Mouse (Mus musculus): ENCODE data around the gene S1pr3.

The S1pr3 gene

DNA sequence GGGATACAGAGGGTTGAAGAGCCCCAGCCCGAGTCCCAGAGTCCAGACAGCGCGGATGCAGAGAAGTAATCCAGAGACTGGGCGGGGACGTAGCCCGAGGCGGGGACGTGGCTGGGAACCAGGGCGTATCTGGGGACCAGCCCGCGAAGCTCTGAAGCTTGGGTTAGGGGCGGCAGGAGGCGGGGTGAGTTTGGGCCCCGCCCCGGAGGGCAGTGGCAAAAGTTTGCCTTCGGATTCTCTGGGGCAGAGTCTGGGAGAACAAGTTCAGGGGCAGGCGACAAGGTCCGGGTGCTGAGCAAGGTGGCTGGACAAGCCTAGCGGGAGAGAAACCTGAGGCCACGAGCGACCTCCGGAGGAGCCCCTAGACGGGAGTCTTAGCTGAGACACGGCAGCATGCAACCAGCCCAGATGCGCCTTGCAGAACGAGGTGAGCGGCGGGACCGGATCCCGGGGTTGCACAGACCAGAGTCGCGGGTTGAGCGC lies at the start of gene S1pr3:
Gene S1pr3 (plus strand): TSS at position 121 of the 483 bp plus-strand sequence.
- DNase-seq (ENCODE audit: low read depth, low spot score): peak; percentile 87

DNA sequence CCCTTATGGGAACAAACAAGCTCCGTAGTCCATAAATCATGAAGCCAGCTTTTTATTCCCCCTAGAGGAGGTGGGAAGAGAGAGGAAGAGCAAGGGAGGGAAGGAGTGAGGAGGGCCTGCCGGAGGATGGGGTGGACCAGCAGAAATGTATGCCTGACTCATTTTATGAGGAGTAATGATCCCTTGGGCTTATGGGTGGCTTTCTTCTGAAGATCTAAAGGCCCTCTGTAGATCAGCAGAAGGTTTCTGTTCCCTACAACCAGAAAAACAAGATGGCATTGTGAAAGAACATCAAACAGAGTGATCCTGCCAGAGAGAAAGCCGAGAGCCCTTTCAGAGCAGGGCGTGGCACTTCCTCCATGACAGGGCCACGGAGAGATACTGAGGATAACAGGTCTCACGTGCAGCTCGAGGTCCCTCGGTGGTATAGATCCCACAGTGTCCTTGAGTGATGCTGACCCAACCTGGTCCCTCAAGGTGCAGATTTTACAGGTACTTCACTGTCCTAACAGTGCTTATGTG lies 47.9 kb upstream of the S1pr3 start:
- no peak for DNase-seq (ENCODE audit: low read depth, low spot score)

DNA sequence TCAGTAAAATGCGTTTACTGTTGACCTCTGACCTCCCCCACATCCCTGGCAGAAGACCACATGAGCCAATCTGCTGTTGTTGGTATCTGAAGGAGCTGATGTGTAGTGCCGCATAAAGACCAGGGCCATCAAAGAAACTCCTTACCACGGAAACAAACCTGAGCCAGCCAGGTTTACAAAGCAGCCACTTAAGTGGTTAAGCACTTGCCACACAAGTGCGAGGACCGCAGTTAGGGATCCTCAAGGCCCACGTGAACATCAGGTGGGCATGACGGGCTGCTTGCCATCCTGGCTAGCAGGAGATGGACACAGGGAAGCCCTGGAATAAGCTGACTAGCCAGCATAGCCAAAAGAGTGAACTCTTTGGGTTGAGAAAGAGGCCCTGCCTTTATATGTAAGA lies 45.0 kb upstream of the S1pr3 start:
- DNase-seq (ENCODE audit: low read depth, low spot score): no peak

DNA sequence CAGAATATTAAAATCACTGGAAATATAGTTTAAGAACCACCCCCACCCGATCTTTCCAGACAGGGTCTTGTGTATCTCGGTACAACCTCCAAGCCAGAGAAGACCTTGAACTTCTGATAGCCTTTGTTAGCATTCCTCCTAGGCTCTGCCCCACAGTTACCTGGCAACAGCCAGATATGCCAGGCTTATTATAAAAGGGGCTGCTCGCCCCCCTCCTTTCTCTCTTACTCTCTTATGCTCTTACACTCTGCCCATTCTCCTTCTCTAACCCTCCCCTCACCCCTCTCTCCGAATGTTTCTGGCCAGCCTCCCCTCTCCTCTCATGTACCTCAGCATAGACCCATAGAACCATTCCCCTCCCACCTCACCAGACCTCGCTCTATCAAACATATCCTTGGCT lies 44.5 kb upstream of the S1pr3 start:
- DNase-seq (ENCODE audit: low read depth, low spot score): no peak

DNA sequence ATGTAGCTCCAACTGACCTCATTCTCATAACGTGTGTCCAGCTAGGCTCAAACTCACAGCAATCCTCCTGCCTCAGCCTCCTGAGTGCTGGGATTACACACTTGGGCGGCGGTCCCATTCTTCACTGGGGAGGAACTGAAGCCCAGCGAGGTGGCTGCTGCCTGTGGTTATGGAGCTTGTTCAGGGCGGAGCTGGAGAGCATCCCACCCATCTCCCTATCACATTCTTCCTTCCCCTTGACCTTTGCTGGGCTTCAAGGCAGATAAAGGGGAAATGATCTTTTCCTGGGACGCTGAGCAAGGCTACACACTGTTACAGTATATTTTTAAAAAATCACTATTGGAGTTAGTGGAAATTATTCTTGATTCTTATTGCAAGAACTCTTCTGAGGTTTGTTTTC lies 43.2 kb upstream of the S1pr3 start:
- no peak for DNase-seq (ENCODE audit: low read depth, low spot score)

DNA sequence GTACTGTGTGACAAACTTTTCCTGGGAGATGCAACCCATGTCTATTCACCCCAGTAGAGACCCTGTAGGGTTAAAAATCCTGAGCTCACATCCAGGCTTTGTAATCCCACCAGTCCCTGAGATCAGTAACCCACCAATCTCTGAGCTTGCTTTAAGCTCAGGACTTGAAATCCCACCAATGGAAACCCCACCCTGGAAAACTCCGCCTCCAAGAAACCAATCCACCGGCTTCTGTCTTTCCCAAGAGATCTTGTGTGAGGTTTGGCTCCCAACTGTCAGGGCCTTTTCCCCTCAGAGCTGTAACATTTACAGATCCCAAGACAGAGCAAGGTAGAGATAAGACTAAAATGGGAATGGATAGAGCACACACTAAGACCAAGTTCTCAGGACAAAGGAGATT lies 40.1 kb upstream of the S1pr3 start:
- no peak for DNase-seq (ENCODE audit: low read depth, low spot score)

DNA sequence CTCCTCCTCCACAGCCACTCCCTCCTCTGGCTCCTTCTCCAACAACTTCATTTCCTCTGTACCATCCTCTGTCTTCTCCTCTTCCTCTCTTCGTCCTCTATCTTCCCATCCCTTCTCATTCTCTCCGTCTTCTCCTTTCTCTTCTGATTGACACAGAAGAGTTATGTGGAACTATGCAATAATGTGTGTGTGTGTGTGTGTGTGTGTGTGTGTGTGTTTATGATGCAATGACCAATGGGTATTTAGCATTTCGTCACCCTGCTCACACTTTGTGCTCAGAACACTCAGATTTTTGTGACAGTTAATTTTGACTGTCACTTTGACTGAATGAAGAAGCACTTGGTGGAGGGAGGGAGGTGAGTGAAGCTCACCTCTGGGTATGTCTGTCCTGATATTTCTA lies 39.1 kb upstream of the S1pr3 start:
- DNase-seq (ENCODE audit: low read depth, low spot score): no peak

DNA sequence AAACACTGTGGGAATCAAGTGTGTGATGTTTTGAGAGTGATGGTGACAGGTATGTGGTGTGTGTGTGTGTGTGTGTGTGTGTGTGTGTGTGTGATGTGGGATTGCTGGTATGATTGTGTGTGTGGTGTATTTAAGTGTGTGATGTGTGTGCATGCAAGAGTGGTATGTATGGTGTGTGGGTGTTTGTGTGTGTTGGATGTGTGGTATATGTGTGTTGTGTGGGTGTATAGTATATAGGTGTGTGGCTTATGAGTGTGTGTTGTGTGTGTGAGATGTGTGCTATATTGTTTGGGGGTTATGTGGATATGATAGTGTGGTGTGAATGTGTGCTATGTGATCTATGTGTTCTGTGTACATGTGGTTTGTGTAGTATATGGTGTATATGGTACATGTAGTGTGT lies 35.4 kb upstream of the S1pr3 start:
- no peak for DNase-seq (ENCODE audit: low read depth, low spot score)

DNA sequence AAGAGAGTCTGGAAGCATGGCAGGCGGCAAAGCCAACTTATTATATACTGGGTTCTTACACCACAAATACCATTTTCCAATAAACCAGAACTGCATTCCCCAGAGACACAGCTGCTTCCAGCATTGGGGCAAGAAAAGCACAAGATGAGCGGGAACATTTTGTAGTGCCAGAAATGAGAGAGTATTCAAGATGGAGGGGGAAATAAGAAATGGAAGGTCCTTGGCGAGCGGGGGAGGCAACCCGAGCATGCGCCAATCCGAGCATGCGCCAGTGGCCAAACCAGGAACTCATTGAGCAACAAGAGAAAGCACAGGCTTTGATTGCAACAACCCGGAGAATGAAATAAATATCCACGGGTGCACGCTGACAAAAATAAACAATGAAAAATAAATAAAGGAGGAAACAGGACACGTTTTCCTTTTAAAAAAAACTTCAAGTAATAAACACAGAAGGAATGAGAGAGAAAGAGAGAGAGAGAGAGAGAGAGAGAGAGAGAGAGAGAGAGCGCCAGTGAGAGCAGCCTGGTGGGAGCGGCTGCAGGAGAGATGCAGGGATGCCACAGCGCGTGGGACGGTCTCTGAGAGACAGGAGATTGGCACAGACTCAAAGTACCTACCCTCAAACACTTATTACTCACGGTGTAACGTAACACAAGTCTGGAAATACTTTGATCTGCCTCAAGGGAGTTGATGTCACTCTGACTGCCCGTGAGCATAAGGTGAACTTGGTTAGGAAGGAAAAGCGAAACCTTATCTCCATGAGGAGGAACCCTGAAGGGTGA lies 34.2 kb upstream of the S1pr3 start:
- no peak for DNase-seq (ENCODE audit: low read depth, low spot score)

DNA sequence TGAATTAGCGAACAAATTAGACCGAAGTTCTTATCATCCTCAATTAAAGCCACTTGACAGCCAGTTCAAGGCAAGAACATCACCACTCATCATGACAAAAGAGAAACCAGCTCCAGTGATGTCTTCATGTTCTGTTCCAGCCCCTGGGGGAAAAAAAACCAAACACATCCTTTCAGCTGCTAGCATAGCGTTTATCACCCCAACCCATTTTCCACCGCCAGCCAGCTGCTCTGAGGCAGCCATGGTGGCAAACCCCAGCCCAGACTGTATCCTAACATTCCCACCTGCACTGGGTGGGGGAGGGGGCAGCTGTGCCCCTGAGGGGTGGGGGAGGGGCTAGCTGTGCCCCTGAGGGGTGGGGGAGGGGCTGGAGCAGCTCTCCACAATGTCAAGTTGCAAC lies 30.3 kb upstream of the S1pr3 start:
- peak; percentile 48 for DNase-seq (ENCODE audit: low read depth, low spot score)

DNA sequence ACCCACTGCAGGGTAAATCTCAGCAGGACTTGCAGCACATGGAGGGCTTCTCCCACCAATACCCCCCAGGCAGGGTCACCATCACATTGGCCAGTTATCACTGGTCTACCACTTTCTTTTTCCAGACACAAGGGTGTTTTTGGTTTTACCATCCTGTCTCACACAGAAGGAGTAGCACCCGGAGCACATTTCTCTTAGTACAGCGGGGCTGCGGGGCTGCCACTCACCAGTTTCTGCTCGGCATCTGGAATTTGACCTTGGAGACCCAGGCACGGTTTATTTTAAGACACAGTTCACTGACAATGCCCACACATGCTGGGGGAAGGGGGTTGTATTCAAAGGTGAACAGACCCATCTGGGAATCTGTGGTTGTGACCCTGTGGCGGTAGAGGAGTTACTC lies 28.8 kb upstream of the S1pr3 start:
- peak; percentile 79 for DNase-seq (ENCODE audit: low read depth, low spot score)

DNA sequence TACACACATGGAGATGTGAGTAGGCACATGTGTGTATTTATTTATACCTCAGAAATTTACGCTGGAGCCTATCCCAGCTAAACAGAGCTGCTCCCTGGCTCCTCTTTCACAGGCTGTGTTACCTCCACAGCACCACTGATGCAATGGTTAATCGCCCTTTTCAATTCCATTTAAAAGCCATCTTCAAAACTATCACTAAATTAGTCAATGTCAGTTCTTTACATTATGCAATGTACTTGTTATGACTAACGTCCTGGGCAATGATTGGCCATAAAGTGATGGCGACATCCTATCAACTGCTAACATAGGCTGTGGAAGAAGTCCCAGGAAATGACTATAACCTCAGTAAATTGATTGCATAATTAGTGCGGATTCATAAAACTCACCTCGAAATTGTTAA lies 26.9 kb upstream of the S1pr3 start:
- no peak for DNase-seq (ENCODE audit: low read depth, low spot score)

DNA sequence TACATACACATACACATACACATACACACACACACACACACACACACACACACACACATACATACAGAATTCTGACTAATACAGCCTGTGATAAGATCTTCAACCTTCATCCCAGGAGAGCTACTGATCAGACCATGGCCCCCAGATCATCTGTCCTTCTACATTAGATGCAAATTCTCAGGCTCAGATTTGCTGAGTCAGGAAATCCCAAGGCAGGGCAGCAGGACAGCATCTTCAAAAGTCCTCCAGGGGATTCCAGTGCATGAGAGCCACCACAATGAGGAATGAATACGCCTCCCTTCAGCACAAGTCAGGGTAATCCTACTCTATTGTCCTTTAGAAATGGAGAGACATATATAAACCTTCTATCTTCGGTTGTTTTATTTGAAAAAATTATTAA lies 23.5 kb upstream of the S1pr3 start:
- no peak for DNase-seq (ENCODE audit: low read depth, low spot score)

DNA sequence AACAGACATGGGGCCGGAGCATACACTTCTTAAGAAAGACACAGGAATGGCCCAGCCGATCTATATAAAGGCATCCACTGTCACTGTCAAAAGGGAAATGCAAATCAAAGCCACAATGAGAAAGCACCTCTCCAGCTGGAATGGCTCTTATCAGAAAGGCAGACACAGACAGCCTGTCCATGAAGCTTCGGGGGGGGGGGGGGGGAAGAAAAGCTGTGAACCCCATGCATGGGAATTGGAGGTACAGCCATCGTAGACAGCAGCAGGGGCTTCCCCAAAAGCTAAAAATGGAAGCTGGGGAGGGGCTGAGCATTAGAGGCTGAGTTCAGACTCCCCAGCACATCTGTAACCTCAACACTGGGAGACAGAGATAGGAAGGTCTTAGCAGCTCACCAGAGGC lies 20.5 kb upstream of the S1pr3 start:
- DNase-seq (ENCODE audit: low read depth, low spot score): no peak

DNA sequence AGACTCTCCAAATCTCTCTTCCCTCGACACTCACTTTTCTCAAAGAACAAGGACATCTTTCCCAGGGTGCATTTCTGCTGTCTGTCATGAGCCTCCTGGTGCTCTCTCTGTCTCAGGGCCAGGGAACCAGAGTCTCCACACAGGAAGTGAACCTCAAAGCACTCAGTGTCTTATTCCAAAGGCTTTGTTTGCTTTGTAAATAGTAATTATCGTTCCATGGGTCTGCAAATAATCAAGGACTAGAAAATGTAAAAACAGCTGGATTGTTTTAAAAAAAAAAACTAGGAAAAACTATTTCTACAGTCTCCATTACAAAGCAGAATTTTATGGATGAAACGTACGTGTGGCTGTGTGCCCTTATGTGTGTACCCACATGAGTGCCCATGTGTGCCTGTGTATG lies 18.0 kb upstream of the S1pr3 start:
- no peak for DNase-seq (ENCODE audit: low read depth, low spot score)

DNA sequence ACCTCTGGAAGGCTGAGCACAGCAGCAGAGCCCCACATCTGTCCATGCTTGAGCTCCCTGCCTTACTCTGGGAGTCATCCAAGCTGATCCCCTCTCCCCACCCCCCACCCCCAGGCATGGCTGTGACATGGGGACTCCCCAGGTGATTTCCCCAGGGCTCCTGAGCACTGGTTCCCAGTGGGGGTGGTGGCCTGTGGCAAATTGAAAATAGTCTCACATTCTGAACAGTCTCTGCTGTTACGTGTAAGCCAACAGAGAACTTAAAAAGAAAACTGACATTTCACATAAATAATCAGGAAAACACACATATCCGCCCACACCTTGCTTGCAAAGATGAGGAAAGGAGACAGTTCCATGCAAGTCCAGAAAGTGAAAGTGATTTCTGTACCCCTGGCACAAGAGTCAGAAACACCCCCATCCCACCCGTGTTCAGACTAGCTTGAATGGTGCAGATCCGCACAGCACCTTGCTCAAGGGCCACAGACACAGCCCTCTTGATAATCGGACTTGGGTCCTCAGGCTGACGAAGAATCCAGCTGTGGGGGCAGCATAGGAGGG lies 17.0 kb upstream of the S1pr3 start:
- DNase-seq (ENCODE audit: low read depth, low spot score): no peak

DNA sequence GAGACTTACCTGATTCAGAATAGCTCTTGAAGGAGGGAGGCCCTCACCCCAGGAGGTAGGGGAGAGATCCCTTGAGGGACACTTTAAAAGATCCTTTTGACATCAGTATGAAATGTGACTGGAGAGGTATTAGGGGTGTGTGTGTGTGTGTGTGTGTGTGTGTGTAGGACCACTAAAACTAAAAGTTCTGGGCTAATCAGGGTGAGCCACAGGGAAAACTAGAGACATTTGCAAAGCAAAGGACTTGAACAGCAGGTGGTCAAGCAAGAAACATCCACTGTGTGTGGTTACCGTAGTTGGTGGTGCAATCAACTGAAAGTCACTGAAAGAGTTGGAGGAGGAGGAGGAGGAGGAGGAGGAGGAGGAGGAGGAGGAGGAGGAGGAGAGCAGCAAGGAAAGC lies 16.2 kb upstream of the S1pr3 start:
- no peak for DNase-seq (ENCODE audit: low read depth, low spot score)

DNA sequence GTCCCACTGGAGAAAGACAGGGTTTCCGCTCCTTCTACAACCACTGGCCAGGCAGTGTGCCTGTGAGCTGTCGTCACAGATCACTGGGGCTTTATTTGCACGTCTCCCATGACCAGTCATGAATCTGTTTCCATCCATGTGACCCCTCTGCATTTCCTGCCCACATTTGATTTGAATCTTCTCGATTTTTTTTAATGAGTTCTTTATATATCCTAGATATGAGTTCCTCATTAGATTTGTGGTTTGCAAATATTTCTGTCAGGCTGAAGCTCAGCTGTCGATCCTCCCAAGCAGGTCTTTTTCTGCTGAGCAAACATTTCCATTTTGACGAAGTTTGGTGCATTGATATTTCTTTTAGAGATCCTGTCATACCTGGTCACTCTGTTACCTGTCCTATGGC lies 10.6 kb upstream of the S1pr3 start:
- DNase-seq (ENCODE audit: low read depth, low spot score): no peak

DNA sequence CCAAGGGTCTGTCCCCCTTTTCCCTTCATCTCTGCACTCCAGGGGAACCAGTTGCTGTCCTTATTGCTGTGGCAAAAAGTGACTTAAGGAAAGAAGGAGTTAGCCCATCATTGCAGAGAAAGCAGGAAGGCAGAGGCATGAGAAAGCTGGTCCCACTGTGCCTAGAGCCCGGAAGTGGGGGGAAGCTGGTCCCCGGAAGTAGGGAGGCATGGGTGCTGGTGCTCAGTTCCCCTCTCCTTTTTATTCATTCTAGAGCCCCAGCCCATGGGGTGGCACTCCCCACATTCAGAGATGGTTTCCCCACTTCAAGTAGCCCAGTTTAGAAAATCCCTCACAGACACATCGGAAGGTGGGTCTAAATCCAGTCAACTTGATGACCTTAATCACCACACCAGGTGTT lies 8.9 kb upstream of the S1pr3 start:
- DNase-seq (ENCODE audit: low read depth, low spot score): no peak

DNA sequence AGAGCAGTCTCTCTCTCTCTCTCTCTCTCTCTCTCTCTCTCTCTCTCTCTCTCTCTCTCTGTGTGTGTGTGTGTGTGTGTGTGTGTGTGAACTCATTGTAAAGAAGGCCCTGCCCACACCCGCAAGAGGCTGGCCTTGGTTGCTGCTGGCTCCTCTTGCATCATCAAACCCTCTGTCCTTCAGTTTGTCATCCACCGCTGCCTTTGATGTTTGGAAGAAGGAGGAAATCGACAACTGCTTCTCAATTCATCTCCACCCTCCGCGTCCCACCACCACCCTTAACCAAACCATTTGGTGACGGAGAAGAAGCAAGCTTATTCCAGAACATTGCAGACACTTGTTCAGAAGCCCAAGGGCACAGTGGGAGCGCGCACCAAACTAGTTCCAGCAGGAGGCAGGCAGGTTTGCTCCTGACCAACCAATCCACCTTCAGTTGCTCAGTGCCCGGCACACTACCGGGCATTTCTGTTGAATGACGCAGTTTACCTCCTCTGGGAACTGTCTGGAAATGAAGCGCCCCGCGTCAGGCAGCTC lies 8.2 kb upstream of the S1pr3 start:
- no peak for DNase-seq (ENCODE audit: low read depth, low spot score)

DNA sequence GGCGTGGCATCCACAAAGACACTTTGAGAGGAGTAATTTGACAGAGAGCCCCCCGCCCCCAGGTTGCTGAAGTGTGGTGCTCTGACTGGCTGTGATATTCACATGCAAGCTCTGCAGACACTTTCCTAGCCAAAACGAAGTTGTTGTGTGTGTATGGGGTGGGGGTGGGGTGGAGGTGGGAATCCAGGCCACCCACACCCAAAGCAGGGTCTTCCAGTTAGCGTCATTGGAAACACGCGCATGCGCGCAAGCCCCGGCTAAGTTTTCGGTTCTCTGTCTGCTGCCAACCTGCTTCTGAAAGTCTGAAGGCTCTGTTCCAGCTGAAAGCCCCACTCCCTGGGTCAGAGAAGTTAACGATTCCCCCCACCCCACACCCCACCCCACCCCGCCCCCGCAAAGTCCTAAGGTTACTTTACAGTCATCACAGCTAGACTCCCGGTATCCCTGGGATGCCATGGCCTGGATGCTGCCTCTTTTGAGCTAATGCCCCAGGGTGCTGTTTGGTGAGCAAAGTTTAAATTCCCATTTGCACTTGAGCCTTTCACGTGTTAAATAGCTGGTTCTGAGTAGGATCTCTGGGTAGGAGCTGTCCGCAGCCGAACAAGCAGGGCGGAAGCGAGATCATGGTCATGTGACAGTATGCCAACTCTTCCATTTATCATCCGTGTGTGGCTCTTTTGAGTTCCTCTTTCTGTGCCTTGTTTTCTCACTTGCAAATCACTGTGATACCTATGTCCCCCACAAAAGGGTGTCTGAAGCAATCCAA lies 7.5 kb upstream of the S1pr3 start:
- DNase-seq (ENCODE audit: low read depth, low spot score): peak; percentile 63

DNA sequence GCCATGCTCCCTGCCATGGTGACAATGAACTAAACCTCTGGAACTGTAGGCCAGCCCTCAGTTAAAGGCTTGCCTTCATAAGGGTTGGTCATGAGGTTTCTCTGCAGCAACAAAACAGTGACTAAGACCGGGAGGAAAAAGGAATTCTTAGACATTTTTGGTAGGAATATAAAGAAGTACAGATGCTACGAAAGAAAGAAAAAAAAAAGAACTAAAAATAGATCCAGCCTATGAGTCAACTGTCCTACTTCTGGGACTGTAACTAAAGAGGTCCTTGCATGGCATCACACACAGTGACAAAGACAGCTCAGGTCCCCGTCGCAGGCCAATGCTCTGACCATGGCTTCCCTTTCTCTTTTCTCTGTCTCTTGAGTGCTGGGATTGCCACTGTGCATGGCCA lies 3.9 kb upstream of the S1pr3 start:
- no peak for DNase-seq (ENCODE audit: low read depth, low spot score)

Data from forelimb bud, embryonic 11.5 days (tissue).